Mouse (Mus musculus) adrenal gland, postnatal 10 days (tissue): Measurements from ENCODE around the gene Ech1. TPM values are rescaled to one million over a fixed set of nuclear protein-coding genes. Genes with fewer than 3 reads are reported as not detected.

Source experiments
- DNase-seq: peaks from one replicate; pipeline ENCODE4 v3.0.0; 2021; ENCODE audit warnings: mixed read lengths
- total RNA-seq, 2 experiments: library from RNA; stranded (reverse); gene quantifications; 2 replicates each; pipeline ENCODE4 v1.2.3; 2021

Ech1 gene
- total RNA-seq, 2 experiments from 2014 or later: 1,178 to 1,235 TPM

DNA sequence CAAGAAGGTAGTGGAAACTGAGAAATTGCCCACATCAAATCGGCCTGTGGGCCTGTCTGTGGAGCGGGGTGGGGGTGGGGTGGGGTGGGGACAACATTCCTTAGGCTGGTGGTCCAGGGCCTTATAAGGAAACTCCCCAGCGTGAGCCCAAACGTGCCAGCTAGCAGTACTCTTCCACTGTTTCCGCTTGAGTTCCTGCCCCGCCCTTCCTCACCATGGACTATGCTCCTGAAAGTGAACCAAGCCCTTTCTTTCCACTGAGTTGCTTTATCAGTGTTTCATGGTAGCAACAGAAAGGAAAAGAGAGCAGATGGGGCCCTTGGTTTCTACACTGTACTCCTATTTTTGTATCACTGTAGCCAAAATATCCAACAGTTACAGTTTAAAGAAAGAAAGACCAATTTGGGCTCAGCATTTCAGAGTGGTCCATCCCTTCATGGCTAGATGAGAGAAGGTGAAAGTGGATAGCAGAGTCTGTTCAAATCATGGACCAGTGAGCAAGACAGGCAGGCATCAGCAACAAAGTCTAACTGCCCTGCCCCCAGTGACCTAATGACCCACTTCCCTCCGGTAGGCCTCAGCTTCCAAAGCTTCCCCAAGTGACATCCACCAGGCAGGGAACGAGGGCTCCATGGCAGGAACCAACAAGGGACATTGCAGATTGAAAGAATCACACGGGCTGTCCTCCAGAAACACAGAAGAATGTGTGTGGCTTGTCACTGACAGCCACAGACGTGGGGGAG is 22.0 kb upstream of the Ech1 start:
- no peak for DNase-seq

DNA sequence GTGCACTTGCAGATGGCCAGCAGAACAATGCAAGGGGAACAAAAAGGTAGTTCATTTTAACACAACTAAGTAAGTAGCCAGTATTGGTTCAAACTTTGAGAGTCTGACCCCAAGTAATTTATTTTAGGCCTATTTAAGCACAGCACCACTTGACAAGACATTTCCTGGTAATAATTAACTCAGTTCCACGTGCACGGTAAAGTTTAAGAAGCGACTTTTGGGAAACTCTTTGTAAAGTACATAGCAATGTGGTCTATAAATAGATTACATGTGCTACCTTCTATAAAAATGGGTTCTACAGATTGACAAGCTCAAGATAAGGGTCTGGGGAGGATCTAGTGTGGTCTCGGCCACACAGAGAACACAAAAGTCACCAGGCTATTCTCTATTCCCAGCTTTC is 21.3 kb upstream of the Ech1 start:
- DNase-seq: no peak

DNA sequence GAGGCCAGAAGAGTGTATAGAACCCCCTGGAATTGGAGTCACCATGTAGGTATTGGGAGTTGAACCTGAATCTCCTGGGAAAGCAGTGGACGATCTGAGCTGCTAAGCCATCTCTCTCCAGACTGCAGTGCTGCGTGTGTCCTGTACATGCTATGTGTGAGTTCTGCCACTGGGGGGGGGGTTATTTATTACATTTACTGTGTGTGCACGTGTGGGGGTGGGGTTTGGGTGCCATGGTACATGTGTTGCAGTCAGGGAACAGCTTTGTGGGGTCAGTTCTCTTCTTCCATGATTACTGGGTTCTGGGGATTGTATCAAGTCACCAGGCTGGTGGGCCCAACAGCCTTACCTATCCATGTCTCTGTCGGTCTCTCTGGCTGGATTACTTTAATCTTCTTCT is 18.1 kb upstream of the Ech1 start:
- DNase-seq: no peak

DNA sequence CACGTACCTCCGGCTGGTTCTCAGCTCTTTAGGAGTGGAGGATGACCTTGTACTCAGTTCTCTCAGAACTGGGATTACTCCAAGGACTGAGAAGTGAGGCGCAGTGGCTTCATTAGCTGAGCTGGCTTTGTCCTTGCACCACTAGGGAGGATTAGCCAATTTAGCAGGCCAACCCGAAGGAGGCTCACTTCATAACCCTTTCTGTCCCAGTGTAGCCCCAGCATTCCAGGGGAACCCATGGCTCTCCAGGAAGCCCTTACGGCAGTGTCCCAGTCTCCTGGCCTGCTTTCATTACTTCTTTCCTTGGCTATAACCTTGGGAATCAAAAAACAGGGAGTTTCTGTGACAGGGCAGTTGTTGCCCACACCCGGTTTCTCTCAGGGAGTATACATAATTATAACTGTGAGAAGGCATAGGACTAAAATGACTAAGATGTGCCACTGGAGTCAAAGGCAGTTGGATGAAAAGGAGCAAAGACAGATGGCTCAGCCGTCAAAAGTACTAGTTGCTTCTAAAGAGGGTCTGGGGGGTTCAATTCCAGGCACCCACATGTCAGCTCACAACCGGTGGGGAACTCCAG is 17.3 kb upstream of the Ech1 start:
- DNase-seq: peak; percentile 76

DNA sequence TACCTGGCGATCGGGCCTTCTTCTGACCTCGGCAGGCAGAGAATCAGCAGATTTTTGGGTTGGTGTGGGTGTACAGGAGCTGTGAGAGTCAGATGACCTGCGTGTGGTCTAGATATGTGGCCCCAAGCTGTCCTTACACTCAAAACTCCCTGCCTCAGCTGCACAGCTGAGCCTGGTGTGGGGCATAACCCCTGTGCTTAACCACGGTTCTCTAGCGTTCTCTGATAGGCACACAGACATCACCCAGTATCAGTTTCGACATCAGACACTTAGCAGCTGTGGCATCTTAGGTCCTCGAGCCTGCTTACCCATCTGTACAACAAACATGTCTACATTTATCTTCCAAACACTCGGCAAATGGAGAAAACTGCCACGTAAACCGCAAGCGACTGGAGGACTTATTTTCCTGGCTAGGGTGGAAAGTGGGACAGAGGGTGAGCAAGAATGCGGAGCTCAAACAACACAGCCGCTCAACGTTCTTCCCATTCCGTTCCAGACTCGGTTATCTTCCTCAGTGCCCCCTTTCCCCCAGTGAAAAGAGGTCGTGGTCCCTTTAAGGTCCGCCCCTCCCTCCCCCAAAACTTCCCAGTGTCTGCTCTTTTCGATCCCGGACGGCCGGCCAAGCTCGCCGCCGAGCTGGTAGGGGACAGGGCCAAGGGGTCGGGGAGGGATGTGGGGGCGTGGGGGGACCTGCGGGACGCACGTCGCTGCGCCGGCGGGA is 16.6 kb upstream of the Ech1 start, which contains the start of gene Hnrnpl:
Gene Hnrnpl (plus strand): TSS at position 321 of the 721 bp plus-strand sequence.
- DNase-seq: no peak

DNA sequence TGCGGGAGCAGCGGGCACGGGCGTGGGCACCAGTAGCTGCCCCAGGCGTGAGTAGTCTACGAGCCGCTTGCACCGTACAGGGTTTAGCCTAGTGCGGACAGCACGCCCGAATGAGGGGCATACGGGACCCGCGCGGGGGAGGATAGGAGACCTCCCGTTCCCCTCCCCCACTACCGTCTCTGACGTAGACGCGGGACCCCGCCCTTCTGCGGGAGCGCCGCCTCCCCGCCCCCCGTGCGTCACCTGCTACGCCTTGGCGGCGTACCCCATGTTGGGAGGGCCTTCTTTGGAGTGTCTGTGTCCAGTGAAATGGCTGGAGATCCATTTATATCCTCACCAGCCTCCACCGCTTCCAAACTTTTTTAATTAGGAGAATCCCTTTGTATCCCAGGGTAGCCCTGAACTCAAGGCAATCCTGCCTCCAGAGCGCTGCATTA is 16.0 kb upstream of the Ech1 start:
- DNase-seq: peak; percentile 99

DNA sequence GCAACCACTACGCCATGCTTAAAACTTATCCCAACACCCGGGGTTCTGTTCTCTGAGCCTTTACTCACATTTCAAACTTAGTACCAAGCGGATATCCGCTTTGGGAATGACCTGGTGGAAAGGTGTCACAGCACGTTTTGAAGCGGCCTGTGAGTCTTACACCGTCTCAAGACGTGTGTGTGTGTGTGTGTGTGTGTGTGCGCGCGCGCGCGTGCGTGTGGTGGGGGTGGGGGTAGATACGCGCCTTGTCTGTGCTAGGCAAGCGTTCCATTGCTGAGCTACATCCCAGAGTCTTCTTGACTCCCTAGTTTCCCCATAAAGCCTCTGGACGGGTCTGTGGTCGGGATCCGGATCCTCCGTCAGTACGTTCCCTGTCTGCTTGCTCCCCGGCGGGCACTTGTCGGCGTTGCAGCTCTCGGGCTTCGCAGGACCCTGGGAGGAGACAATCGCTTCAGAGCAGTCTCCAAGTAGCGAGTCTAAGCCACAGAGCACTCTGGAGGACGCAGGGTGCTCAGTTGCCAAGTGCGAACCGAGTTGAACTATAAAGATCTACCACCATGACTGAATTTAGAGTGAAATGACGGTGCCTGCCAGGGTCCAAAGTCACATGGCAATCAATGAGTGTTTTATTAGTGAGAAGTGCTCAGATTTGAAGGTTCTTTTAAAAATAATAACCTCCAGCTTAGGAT is 15.5 kb upstream of the Ech1 start:
- DNase-seq: peak; percentile 79

DNA sequence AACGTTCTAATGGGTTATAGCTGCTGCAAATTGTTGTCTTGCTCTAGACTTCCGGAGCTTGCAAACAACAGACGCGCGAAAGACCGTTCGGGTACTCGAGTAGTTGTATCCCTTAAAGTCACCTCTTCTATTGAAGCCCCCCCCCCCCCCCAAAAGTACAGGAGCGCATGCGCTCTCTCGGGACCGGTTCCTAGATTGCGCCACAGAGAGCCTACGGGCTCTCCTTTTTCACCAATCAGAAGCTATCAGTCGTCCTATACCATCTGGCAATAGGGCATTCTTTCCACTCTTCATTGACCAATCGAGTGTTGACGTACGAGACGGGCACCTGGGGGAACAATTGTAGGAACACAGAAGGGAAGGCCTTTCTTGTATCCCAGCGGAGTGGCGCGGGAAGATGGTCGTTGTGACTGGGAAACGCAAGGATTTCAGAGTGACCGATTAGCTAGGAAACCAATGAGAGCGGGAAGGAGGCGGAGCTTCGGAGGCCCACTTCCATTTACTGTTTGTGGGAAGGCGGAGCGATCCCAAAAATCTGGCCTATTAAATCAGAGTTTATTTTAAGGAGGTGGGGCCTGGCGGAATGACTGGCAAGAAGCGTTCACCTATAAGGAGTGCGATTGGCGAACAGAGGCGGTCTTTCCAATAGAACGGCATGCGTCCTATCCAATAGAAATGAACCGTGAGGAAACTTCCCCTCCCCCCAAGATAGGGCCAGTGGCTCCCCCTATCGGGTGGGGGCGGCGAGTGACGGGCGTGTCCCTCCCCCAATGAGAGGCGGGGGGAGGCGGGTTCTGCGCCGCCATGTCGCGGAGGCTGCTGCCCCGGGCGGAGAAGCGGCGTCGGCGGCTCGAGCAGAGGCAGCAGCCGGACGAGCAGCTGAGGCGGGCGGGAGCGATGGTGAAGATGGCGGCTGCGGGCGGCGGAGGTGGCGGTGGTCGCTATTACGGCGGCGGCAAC is 14.6 kb upstream of the Ech1 start:
- peak; percentile 99 for DNase-seq

DNA sequence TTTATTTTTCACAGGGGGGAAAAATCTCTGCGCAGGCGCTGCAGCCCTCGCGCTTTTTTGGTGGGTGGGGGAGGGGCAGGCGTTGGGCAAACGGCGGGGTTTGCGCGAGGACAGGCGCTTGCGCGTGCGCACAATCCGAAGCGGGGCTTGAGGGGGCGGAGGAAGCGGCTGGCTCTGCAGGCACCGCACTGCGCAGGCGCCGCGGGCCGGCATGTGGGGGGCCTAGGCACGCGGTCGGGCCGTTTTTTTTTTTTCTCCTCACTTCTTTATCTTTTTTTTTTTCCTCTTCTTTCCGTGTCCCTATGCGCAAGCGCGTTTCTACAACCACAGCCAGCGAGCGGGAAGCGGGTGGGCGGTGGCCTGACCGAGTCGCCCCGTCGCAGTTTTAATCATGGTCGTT is 13.8 kb upstream of the Ech1 start:
- peak; percentile 97 for DNase-seq

DNA sequence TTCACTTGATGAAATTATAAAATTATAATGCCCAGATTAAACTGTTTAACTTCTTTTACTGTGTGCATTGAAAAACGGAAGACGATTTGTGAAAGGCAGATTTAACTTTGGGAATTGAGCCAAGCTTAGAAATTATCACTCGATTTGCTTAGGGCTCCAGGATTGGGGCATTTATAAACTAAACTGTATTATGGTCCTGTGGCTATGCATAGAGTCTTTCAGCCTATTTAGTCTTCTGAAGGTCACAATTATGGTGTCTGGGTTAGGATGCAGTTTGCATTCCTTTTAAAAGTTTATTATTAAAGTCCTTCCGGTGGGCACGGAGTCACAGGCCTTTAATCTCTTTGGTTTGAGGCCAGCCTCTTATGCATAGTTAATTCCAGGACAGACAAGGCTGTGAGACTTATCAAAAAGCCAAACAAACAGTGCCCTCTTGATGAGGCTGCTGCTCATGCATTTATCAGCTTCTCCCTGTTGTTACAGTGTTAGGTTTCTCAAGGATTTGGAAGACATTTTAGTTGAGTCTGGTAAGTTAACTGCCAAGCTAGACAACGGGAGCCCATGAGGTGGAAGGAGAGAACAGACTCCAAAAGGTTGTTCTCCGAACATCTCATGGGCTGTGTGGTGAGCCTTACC is 13.3 kb upstream of the Ech1 start:
- no peak for DNase-seq

DNA sequence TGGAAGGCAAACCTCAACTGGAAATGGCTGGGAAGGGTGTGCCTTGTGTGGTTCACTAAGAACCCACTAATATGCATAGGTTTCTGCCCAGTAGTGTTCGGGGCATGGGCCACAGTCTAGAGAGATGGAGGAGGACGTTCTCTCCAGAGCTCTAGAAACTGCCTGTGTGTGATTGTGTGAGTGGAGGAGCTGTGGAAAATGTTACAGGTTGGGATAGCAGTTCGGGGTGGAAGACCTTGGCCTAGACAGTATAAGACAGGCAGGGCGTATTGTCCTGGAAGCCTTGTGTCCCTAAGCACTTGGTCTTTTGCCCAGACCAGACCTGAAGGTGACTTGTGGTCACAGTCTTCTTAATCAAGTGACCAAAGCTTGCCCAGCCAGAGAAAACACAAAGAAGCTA is 12.6 kb upstream of the Ech1 start:
- no peak for DNase-seq

DNA sequence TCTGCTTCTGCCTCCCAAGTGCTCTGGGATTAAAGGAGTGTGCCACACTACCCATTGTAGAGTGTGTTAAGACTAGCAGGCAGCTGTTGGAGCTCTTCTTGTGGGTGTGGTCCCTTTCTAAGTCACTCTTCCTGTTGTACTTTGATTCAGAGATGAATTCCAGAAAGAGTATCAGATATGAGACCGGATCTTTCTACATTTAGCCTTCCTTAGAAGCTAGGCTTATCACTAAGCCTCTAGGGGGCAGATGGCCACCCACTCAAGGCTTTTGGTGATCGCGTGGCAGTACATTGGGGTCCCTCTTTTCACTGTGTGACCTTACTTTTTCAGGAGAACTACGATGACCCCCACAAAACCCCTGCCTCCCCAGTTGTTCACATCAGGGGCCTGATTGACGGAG is 12.1 kb upstream of the Ech1 start:
- DNase-seq: no peak

DNA sequence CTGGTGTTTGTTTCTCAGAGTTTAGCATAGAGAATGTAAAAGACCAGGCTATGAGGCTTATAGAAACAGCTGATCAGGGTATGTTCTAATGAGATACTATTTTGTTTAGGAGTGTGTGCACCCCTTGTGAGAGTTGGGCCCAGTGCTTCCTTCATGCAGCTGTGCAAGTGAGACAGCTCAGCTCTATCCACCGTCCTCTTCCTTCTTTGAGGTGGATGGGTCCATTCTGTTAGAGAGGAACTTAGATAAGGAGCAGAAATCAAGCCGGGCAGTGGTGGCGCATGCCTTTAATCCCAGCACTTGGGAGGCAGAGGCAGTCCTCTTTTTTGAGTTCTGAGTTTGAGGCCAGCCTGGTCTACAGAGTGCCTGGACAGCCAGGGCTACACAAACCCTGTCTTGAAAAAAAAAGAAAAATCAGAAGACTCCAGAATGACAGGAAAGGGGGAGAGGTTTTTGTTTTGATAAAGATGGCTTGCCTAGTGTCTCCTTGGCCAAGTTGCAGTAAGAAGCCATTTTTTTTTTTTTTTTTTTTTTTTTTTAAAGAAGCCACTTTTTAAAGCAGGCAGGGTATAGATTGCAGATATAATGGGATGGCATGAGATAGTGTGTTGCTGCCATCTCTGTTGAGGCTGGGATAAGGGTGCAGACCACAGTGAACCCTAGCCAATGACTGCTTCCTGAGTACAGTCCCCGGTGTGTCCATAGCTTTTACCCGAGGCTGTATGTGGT is 10.5 kb upstream of the Ech1 start:
- no peak for DNase-seq

DNA sequence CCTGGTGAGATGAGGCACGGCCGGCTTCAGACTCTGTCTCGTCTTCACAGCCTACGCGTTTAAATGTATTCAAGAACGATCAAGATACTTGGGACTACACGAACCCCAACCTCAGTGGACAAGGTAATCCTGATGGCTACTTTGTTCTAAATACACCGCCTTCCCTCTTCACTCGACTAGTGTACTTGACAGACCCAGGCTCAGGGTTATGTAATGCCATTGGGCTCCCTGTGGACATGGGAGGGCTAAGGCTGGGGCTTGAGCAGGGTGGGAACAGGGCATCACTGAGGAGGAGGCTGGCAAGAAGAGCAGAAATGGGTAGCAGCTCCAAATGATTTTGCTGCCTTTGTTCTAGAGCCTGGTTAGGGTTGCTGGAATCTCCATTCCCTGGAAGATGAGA is 9.8 kb upstream of the Ech1 start:
- no peak for DNase-seq

DNA sequence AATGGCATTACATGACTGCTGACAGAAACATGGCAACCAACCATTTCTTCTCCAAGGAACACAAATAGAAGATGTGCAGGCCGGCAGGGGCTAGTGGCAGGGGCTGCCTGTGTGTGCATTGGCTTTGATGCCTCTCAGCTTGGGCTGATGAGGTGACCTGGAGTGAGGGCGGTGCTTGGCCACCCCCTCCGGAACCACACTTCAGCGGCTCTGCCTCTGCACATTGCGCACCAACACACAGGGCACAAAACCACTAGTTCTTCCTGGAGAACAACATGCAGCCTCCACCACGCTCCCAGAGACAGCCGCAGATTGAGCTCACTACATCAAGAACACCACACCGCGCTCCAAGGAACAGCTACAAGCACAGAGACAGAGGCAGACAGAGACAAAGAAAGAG is 8.8 kb upstream of the Ech1 start:
- DNase-seq: no peak

DNA sequence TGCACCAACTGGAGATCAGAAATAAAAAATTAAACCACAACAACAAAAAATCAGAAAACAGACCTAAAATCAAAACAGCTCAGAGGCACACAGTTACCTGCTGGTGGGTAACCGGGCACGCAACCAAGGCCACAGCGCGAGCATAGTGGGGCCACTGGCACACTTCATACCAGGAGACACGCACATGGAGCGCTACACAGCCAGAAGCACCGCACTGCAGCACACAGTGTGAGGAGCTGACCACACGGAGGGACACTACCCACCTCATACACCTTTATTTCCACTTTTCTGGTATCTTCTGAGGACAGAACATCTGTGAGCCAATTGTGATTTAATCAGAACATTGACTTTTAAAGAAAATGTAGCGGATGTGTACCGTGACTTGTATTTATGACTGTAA is 8.1 kb upstream of the Ech1 start:
- DNase-seq: no peak

DNA sequence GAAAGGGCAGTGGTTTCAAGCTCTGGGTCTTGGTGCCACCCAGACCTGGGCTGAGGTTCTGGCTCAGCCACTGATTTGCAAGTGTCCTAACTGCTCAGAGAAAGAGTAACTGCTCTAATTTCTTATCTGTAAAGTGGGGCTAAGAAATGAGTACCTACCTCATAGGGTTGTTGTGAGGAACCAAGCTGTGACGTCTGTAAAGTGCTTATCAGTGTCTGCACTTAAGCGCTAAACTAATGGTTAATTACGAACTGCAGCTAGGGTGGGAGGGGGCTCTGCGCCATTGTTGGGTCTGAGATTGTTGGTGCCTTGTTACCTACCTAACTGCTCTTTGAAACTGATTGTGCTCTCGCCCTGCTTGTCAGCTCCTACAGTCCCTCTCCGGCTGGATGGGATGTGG is 7.5 kb upstream of the Ech1 start:
- DNase-seq: no peak

DNA sequence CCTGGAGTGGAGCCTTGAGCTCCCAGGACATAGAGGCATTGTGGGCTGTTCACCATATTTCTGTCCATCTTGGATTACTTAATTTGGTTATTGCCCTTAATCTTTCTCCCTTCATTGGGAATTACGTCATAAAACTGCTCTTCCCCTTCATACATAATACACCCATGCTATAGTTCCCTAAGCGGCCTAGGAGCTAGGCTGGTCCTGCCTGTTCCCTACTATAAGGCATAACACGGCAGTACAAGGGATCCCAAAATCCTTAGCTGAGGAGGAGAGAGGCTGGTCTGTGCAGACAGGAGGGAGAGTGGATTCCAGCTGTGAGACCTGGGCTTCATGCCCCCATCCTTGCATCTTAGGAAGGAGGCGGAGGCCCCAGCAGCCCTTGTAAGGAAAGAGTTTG is 7.1 kb upstream of the Ech1 start:
- no peak for DNase-seq

DNA sequence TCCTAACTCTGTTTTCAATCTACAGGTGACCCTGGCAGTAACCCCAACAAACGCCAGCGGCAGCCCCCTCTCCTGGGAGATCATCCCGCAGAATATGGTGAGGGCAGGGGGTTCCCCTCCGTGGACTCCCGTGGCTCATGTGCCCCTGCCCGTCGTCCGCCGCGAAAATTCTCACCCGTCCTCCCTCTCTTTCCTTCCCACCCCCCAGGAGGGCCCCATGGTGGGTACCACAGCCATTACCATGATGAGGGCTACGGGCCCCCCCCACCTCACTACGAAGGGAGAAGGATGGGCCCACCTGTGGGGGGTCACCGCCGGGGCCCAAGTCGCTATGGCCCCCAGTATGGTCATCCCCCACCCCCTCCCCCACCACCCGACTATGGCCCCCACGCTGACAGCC is 6.6 kb upstream of the Ech1 start:
- DNase-seq: no peak

DNA sequence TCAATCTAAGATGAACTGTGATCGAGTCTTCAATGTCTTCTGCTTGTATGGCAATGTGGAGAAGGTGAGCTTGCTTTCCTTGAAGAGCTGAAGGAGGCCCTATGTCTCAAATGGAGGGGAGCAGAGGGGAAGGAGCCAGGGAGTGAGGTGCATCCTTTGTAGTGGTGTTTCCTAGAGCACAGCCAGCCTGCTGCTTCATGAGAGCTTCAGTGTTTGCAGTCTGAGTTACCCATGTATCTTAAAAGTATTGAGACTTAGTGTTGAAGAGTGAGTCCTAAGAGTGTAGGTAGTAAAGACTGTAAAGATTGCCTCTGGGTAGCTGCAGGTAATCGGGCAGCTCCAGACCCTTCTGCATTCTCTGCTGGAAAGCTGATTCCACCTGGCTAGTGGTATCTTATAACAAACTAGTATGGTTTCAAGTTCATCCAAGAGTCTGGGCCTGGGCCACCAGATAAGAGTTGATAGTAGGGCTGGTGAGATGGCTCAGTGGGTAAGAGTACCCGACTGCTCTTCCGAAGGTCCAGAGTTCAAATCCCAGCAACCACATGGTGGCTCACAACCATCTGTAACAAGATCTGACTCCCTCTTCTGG is 6.1 kb upstream of the Ech1 start:
- DNase-seq: no peak
